Mouse (Mus musculus) ovary, postnatal 10 days (tissue): Measurements from ENCODE around the gene Fndc11.

ENCODE experiments used
- DNase-seq: peaks from one replicate; pipeline ENCODE4 v3.0.0; 2022; ENCODE audit warnings: low spot score

The Fndc11 gene

DNA sequence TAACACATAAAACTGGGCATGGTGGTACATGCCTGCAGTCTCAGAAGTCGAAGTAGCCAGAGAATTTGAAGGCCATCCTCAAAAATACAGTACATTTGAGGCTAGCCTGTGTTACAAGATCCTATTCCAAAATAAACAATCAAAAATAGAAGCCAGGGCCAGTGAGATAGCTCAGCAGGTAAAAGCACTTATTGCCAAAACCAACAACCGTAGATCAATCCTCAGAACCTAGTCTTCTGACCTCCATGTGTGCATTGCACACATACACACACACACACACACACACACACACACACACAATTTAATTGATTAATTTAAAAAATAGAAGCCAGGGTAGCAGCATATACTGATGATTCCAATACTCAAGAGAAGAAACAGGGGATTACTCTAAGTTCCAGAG, 47.0 kb downstream of the Fndc11 start:
- no peak for DNase-seq

DNA sequence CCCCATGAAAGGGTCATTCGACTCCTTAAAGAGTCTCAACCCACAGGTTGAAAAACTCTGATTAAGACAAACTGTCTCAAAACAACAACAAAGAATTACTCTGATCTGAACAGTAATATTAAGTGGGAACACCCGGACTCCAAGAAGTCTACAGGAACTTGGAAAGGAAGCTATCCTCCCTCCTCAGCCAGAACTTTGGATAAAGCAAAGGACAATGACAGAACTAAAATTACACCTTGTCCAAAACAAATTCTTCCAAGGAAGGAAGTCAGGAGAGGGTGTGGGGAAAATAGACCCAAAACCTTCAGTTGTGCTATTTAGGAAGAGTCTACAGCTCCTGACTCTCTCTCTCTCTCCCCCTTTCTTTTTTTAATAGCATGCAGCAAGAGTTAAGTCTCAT, 52.3 kb downstream of the Fndc11 start:
- DNase-seq, result no peak
